Mouse (Mus musculus) adrenal gland, postnatal 25 days (tissue): ENCODE data around the gene Ddr2. TPM values are rescaled to one million over a fixed set of nuclear protein-coding genes. Genes with fewer than 3 reads are reported as not detected.
"Not testable (repeated sequence)": the region's sequence is repeated elsewhere in the genome, so short reads cannot be mapped to it uniquely, and the experiment has no call there.

Source experiments
- DNase-seq: peaks from one replicate; pipeline ENCODE4 v3.0.0; 2021; ENCODE audit warnings: mixed read lengths
- total RNA-seq: library from RNA; stranded (reverse); gene quantifications from 2 replicates; pipeline ENCODE4 v1.2.3, GENCODE M21; 2021

Gene Ddr2
- total RNA-seq, 1 experiment from 2014 or later: 13.2 TPM

- DNase-seq: no peak
Observed at GRCm38 (mm10) chr1:170035575-170035974, 75.0 kb downstream of the Ddr2 start.

GRCm38 (mm10) chr1:170034961-170035360 lies 75.6 kb downstream of the Ddr2 start:
- no peak for DNase-seq

GRCm38 (mm10) chr1:170031656-170032055 lies 78.9 kb downstream of the Ddr2 start:
- no peak for DNase-seq

GRCm38 (mm10) chr1:170014784-170015183 lies 95.8 kb downstream of the Ddr2 start:
- no peak for DNase-seq

GRCm38 (mm10) chr1:170010716-170011505 lies 99.7 kb downstream of the Ddr2 start:
- no peak for DNase-seq

- DNase-seq: no peak
Observed at GRCm38 (mm10) chr1:170009296-170009695, 101.3 kb downstream of the Ddr2 start.

- DNase-seq: no peak
Observed at GRCm38 (mm10) chr1:170008432-170009220, 101.9 kb downstream of the Ddr2 start.

- no peak for DNase-seq
Observed at GRCm38 (mm10) chr1:170006516-170006915, 104.0 kb downstream of the Ddr2 start.

- DNase-seq: no peak
Observed at GRCm38 (mm10) chr1:170005297-170005696, 105.3 kb downstream of the Ddr2 start.

- DNase-seq: not testable (repeated sequence)
Observed at GRCm38 (mm10) chr1:169993901-169994300, 116.7 kb downstream of the Ddr2 start.

- no peak for DNase-seq
Observed at GRCm38 (mm10) chr1:169986166-169986565, 124.4 kb downstream of the Ddr2 start.

GRCm38 (mm10) chr1:169977621-169978020 lies 132.9 kb downstream of the Ddr2 start:
- no peak for DNase-seq

GRCm38 (mm10) chr1:169971998-169972397 lies 138.6 kb downstream of the Ddr2 start:
- DNase-seq: no peak

- no peak for DNase-seq
Observed at GRCm38 (mm10) chr1:169970936-169971335, 139.6 kb downstream of the Ddr2 start.

- no peak for DNase-seq
Observed at GRCm38 (mm10) chr1:169969516-169969886, 141.1 kb downstream of the Ddr2 start.

- peak; percentile 98 for DNase-seq
Observed at GRCm38 (mm10) chr1:169968792-169969515, 141.6 kb downstream of the Ddr2 start, which contains the start of gene Hsd17b7. Hsd17b7 (minus strand) TSS chr1:169969241.

GRCm38 (mm10) chr1:169953106-169953505 lies 157.5 kb downstream of the Ddr2 start:
- no peak for DNase-seq

GRCm38 (mm10) chr1:169952636-169953035 lies 157.9 kb downstream of the Ddr2 start:
- DNase-seq: no peak

- DNase-seq: no peak
Observed at GRCm38 (mm10) chr1:169951561-169951960, 159.0 kb downstream of the Ddr2 start.

GRCm38 (mm10) chr1:169950651-169951050 lies 159.9 kb downstream of the Ddr2 start:
- DNase-seq: no peak

- DNase-seq: no peak
Observed at GRCm38 (mm10) chr1:169949981-169950380, 160.6 kb downstream of the Ddr2 start.

GRCm38 (mm10) chr1:169948866-169949265 lies 161.7 kb downstream of the Ddr2 start:
- DNase-seq: no peak

GRCm38 (mm10) chr1:169948280-169948679 lies 162.3 kb downstream of the Ddr2 start:
- no peak for DNase-seq
